Mouse (Mus musculus) kidney, postnatal 0 days (tissue): ENCODE data around the gene Klc4. TPM values are rescaled to one million over a fixed set of nuclear protein-coding genes. Genes with fewer than 3 reads are reported as not detected.

Experiments used
- ATAC-seq: fragments of 200-750 bp; cut with Nextera tagmentation; replicated peaks from 2 replicates; pipeline ENCODE4 v1.8.0; 2017; ENCODE audit warnings: low read depth, moderate number of reproducible peaks, moderate TSS enrichment, moderate library complexity; ENCODE audit not compliant: low FRiP score
- DNase-seq: peaks from one replicate; pipeline ENCODE4 v3.0.0-alpha.2; 2016; ENCODE audit warnings: low spot score
- H3K27ac ChIP-seq: fragments of 300-500 bp; sonication (generic); 2 replicates; pipeline ENCODE4 v1.5.1; 2014; ENCODE audit warnings: mild to moderate bottlenecking
- H3K27me3 ChIP-seq: fragments of 300-500 bp; sonication (generic); 2 replicates; pipeline ENCODE4 v1.6.1; 2014; ENCODE audit warnings: low read length, mixed read lengths; ENCODE audit not compliant: insufficient read depth
- H3K36me3 ChIP-seq: fragments of 300-500 bp; sonication (generic); 2 replicates; pipeline ENCODE4 v1.6.1; 2014; ENCODE audit warnings: low read length, mixed read lengths; ENCODE audit not compliant: insufficient read depth
- H3K4me1 ChIP-seq: fragments of 300-500 bp; sonication (generic); replicated peaks from 2 replicates; pipeline ENCODE4 v1.6.1; 2014; ENCODE audit warnings: antibody characterized with exemption, low read length, mixed read lengths; ENCODE audit not compliant: insufficient read depth
- H3K4me2 ChIP-seq: fragments of 300-500 bp; sonication (generic); 2 replicates; pipeline ENCODE4 v1.6.1; 2014; ENCODE audit warnings: mild to moderate bottlenecking, low read length, moderate library complexity, mixed read lengths
- H3K4me3 ChIP-seq: fragments of 300-500 bp; sonication (generic); replicated peaks from 2 replicates; pipeline ENCODE4 v1.5.1; 2014; ENCODE audit warnings: low read depth, low read length
- H3K9ac ChIP-seq: fragments of 300-500 bp; sonication (generic); 2 replicates; pipeline ENCODE4 v1.6.1; 2014; ENCODE audit warnings: low read depth, low read length
- H3K9me3 ChIP-seq: fragments of 300-500 bp; sonication (generic); replicated peaks from 2 replicates; pipeline ENCODE4 v1.6.1; 2016; ENCODE audit warnings: low read length, inconsistent platforms, mixed read lengths
- CTCF ChIP-seq: IDR thresholded peaks from 2 replicates; pipeline ENCODE4 v1.5.1; 2016; ENCODE audit warnings: antibody characterized with exemption, low read depth, mild to moderate bottlenecking, moderate library complexity
- WGBS: fragments of 180-500 bp; shearing (Covaris S2); extraction: QIAGEN DNeasy Blood & Tissue Kit; methylation state at CpG from one replicate; pipeline ENCODE4 v1.1.7; 2014; 5-methylcytosine and 5-hydroxymethylcytosine counted together
- polyA plus RNA-seq: library from polyadenylated mRNA; unstranded; fragments of >200 nt; fragmentation: Nextera tagmentation; extraction: Ambion mirVana; gene quantifications from 2 replicates; pipeline ENCODE4 v1.2.1, GENCODE M21; 2015

The Klc4 gene
- polyA plus RNA-seq, 1 experiment from 2014 or later = 47.6 TPM

DNA sequence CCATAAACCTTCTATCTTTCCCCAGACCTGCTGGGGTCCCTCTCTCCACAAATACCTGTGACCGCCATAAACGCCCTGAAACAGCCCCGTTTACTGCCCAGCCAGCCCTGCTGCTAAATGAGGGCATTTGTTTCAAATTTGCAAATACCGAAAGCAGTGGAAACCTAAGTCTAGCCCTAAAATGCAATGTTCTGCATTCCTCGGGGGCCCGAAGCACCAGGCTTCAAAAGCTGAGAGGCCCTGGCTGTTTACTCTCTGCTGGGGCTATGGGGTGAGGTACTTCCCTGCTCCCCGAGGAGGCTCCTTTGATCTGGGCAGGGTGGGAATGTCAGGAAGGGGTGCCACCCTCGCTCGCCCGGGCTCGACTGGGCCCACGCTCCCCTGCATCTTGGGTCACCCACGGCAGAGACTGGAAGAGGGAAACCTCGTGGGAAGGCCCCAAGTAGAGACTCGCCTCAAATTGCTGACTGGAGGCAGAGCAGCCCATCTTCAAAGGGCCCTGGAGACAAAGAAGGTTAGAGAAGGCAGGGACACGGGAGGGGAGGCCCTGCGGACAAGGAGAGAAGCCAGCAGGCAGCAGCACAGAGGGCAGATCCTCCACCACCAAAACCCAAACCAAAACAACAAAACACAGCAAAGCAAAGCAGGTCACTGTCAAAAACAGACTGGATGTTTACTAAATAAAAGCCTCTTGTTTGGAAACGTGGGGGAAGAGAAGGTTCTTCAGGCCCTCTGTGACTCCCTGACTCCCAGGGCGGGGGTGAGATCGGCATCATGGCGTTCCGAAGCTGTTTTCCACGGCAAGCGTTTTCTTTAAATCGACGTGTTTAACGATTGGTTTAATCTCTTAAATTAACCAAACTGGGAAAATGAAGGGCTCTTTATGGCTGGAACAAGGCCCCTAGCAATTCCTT is 26.8 kb downstream of the Klc4 start:
- DNase-seq (no peak), ATAC-seq (no peak; the same call in 1 of the 2 replicates)
- no peaks in the 10 kb centered on the region for H3K36me3 ChIP-seq
- peak overlapping the region; percentile 38; the same call in 1 of the 2 replicates for H3K9ac ChIP-seq
- no peaks in the 10 kb centered on the region for H3K9me3 ChIP-seq
- H3K4me3 ChIP-seq = no peak overlapping the region
- H3K4me1 ChIP-seq = peaks cover 70% of the 10 kb centered on the region
- no peak for TF ChIP-seq CTCF
- peak overlapping the region; percentile 41 for H3K4me2 ChIP-seq
- H3K27ac ChIP-seq = peak overlapping the region; percentile 90
- H3K27me3 ChIP-seq = no peaks in the 10 kb centered on the region
- WGBS = 13% methylated on average over 27 of the region's 27 CpGs

GRCm38 (mm10) chr17:46618394-46618768 is 27.4 kb downstream of the Klc4 start:
- 8% methylated on average over 6 of the region's 6 CpGs for WGBS

GRCm38 (mm10) chr17:46617799-46618198 is 28.0 kb downstream of the Klc4 start:
- Histone ChIP-seq H3K9me3 (no peaks in the 10 kb centered on the region), H3K4me3 (no peak overlapping the region), H3K27me3 (no peaks in the 10 kb centered on the region), H3K36me3 (no peaks in the 10 kb centered on the region), H3K27ac (peak overlapping the region; percentile 90), H3K4me1 (peaks cover 73% of the 10 kb centered on the region), H3K9ac (no peak overlapping the region; the same call in 1 of the 2 replicates), H3K4me2 (peak overlapping the region; percentile 41)
- WGBS = 20% methylated on average over 12 of the region's 12 CpGs
- DNase-seq = no peak
- no peak for ATAC-seq
- TF ChIP-seq CTCF = no peak

More at GRCm38 (mm10) chr17:46618394-46618768, 27.4 kb downstream of the Klc4 start:
- peak; percentile 92 for DNase-seq
- TF ChIP-seq CTCF = 0 out of 2 replicates have a peak, but pooled peaks have one; percentile 6
- Histone ChIP-seq H3K27me3 (no peaks in the 10 kb centered on the region), H3K36me3 (no peaks in the 10 kb centered on the region), H3K9ac (no peak overlapping the region), H3K4me3 (no peak overlapping the region), H3K27ac (peak overlapping the region; percentile 90), H3K4me1 (peaks cover 70% of the 10 kb centered on the region), H3K9me3 (no peaks in the 10 kb centered on the region), H3K4me2 (peak overlapping the region; percentile 41)
- peak; percentile 48; the same call in 1 of the 2 replicates for ATAC-seq

- no peak for TF ChIP-seq CTCF
- WGBS = 19% methylated on average over 3 of the region's 3 CpGs
- no peaks in the 10 kb centered on the region for H3K27me3 ChIP-seq
- H3K27ac ChIP-seq = peak overlapping the region; percentile 75
- peaks cover 64% of the 10 kb centered on the region for H3K4me1 ChIP-seq
- H3K9ac ChIP-seq = 0 out of 2 replicates have a peak overlapping the region, but pooled peaks have one; percentile 18
- no peak for ATAC-seq
- H3K4me2 ChIP-seq = peak overlapping the region; percentile 16
- DNase-seq = no peak
- H3K4me3 ChIP-seq = no peak overlapping the region
- no peaks in the 10 kb centered on the region for H3K36me3 ChIP-seq
- H3K9me3 ChIP-seq = no peaks in the 10 kb centered on the region
These were observed 32.6 kb downstream of the Klc4 start for GRCm38 (mm10) chr17:46613229-46613628.

- H3K9ac ChIP-seq = no peak overlapping the region
- H3K4me1 ChIP-seq = peaks cover 64% of the 10 kb centered on the region
- H3K4me2 ChIP-seq = peak overlapping the region; percentile 39; the same call in 1 of the 2 replicates
- H3K9me3 ChIP-seq = no peaks in the 10 kb centered on the region
- no peak overlapping the region for H3K4me3 ChIP-seq
- DNase-seq = peak; percentile 74
- H3K36me3 ChIP-seq = no peaks in the 10 kb centered on the region
- peak overlapping the region; percentile 75 for H3K27ac ChIP-seq
- H3K27me3 ChIP-seq = no peaks in the 10 kb centered on the region
- 5% methylated on average over 4 of the region's 4 CpGs for WGBS
- no peak for ATAC-seq
- no peak for TF ChIP-seq CTCF
These were observed 33.0 kb downstream of the Klc4 start for GRCm38 (mm10) chr17:46612820-46613219.

GRCm38 (mm10) chr17:46612189-46612588 is 33.6 kb downstream of the Klc4 start:
- no peaks in the 10 kb centered on the region for H3K9me3 ChIP-seq
- no peaks in the 10 kb centered on the region for H3K27me3 ChIP-seq
- 9% methylated on average over 2 of the region's 2 CpGs for WGBS
- DNase-seq (no peak), ATAC-seq (no peak)
- H3K9ac ChIP-seq = no peak overlapping the region
- no peaks in the 10 kb centered on the region for H3K36me3 ChIP-seq
- TF ChIP-seq CTCF = no peak
- peak overlapping the region; percentile 4; the same call in 1 of the 2 replicates for H3K4me2 ChIP-seq
- H3K4me3 ChIP-seq = no peak overlapping the region
- H3K27ac ChIP-seq = peak overlapping the region; percentile 75
- peaks cover 60% of the 10 kb centered on the region for H3K4me1 ChIP-seq
